Mouse (Mus musculus) bone marrow macrophage, adult 2 months (primary cell): ENCODE data around the gene Rbp1. TPM values are rescaled to one million over a fixed set of nuclear protein-coding genes. Genes with fewer than 3 reads are reported as not detected.
A peak's percentile ranks its signal among the peaks of the same experiment; 100 is the strongest.

Experiments used
- H3K27ac ChIP-seq: 2 replicates; pipeline ENCODE4 v1.5.1; 2012; ENCODE audit warnings: low read depth, low read length; ENCODE audit not compliant: insufficient read depth
- H3K4me1 ChIP-seq: 2 replicates; pipeline ENCODE4 v1.6.1; 2012; ENCODE audit warnings: low read length; ENCODE audit not compliant: control insufficient read depth, insufficient read depth
- H3K4me3 ChIP-seq: 2 replicates; pipeline ENCODE4 v1.5.1; 2012; ENCODE audit warnings: mild to moderate bottlenecking, low read length, moderate library complexity; ENCODE audit not compliant: insufficient read depth
- CTCF ChIP-seq: IDR thresholded peaks from 2 replicates; pipeline ENCODE4 v1.5.1; 2012; ENCODE audit warnings: low read depth, mild to moderate bottlenecking, low read length, moderate library complexity
- POLR2A ChIP-seq: IDR thresholded peaks from 2 replicates; pipeline ENCODE4 v1.6.1; 2012; ENCODE audit warnings: mild to moderate bottlenecking, low read depth, low read length, borderline replicate concordance
- polyA plus RNA-seq: library from polyadenylated mRNA; stranded (reverse); fragments of >200 nt; gene quantifications from 2 replicates; pipeline ENCODE4 v1.2.4, GENCODE M21; 2012; ENCODE audit not compliant: missing spikeins, insufficient read depth, insufficient read length

Rbp1 gene
- 0.31 and 0.35 TPM in 2 replicates for polyA plus RNA-seq

DNA sequence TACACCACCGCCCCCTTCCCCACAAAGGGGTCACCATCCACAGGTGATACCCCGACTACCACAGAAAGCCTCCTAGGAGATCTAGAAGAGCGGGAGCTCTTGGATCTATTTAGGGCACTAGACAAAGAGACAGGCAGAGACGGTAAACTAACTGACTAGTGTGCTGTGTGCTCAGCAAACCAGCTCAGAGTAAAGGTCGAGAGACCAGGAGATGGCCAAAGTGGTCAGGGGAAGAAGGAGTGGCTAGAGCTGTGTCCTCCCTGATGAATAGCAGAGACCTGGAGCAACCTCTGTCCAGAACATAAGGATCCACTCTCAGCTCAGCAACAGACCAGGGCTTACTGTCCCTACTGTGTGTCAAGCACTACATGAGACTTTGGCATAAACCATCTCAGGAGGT, at the start of gene Rbp1:
Rbp1 (plus strand) TSS at position 306 of the 400 bp plus-strand sequence.
- Histone ChIP-seq H3K4me3 (no peak within 1 kb of the TSS), H3K27ac (no peak within 1 kb of the TSS), H3K4me1 (no peaks in the 10 kb centered on the region)
- TF ChIP-seq CTCF (no peak), POLR2A (no peak)

DNA sequence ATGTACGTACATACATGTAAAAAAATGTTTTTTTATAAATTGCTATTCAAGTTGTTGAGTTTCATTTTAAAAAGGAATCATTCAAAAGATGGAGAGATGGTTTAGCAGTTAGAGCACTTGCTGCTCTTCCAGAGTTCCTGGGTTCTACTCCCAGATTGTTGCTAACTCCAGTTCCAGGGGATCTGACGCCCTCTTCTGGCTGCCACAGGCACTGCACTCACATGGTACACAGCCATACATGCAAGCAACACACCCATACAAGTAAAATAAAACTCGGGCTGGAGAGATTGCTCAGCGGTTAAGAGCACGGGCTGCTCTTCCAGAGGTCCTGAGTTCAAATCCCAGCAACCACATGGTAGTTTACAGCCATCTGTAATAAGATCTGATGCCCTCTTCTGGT, 49.4 kb upstream of the Rbp1 start:
- no peak overlapping the region for H3K4me3 ChIP-seq
- TF ChIP-seq CTCF (peak; percentile 17; the same call in 1 of the 2 replicates), POLR2A (no peak)
- H3K27ac ChIP-seq: no peak overlapping the region
- peaks cover 4% of the 10 kb centered on the region for H3K4me1 ChIP-seq

DNA sequence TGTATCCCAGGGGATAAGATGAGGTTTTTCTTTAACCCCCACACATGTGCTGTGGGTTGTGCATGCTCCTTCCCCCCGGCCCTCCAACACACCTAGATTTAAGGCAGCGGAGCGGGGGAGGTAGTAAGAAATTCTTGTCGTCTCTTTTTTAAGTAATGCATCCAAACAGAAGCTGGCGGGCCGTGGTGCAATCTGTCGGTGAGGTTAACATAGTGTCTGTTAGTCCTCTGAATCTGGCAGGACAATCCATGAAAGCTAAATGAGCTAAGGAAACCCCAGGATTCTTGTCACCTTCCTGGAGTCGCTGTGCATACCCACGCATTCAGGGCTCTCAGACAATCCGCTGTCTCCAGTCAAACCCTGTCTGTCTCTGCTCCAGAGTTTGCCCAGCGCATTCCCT, 47.9 kb upstream of the Rbp1 start:
- H3K4me3 ChIP-seq: no peak overlapping the region
- peaks cover 4% of the 10 kb centered on the region for H3K4me1 ChIP-seq
- H3K27ac ChIP-seq: no peak overlapping the region
- TF ChIP-seq CTCF (no peak), POLR2A (no peak)

DNA sequence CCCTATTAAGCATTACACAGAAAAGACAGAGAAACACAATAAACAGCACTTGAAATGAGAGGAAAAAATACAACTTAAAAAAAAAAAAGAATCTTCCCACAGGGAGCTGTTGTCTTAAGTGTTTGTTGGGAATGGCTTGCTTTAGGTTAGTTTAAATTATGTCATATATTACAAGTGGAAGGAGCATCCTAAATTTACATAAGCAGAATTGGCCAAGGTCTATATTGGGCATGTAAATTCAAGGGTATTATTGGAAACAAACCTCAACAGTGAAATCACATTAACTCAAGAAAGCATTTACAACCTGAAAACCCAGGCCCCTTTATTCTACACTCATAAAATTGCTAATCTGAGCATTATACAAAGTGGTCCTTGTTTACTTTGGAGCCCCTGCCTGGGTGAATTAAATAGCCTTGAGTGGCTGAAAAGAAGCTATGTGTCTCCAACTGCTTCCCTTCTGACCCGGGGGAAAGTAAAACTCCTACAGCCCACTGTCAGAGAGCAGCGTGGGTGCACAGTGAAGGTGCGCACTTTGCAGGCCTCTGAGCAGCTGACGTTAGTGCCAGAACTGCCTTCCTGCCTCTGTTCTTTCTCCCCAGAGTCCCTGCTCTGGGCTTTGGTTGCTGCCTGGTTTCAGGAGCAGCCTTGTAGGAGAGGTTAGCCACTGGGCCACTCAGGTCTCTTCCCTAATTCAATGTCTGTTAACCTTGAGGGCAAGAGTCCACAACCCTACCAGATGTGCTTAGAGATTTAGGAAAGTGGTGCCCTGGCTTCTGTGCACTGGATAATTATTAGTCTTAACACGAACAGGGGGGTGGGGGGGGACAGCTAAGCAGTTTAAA, 47.2 kb upstream of the Rbp1 start:
- H3K27ac ChIP-seq: no peak overlapping the region
- TF ChIP-seq POLR2A (no peak), CTCF (no peak)
- H3K4me3 ChIP-seq: no peak overlapping the region
- peaks cover 4% of the 10 kb centered on the region for H3K4me1 ChIP-seq

DNA sequence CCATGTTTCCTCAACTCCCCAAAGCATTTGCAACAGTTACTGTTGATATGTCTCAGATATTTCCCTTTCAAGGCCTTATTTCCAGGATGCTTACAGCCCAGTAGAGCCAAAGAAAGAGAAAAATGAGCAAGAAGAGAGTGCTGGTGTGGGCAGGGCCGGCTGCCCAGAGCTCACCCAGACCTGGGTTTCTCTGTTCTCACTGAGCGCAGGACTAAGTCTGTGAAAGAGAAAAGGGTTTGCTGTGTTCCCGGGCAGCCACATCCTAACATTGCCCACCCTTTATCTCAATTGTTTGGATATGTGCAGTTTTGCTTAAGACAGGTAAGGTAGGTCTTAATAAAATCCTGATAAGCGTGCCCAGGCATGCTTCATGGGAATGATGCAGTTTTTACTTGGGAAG, 43.0 kb upstream of the Rbp1 start:
- TF ChIP-seq CTCF (no peak), POLR2A (no peak)
- Histone ChIP-seq H3K4me3 (no peak overlapping the region), H3K4me1 (no peaks in the 10 kb centered on the region), H3K27ac (no peak overlapping the region)

DNA sequence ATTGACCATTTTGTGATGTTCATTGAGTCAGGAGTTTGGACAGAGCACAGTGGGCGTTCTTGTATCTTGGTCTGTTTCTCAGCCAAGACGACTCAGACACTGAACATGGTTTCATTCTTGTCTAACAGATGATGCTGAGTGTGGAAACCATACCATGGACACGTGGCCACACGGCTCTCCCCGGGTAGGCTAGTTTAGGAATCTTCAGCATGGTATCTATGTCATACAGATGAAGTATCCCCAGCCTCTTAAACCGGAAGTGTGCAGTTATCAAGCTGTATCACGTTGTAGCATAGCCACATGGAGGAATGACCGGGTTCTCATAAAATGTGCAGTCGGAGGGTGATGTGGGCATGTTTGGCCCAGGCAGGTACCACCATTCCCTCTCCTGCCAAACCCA, 42.2 kb upstream of the Rbp1 start:
- H3K4me3 ChIP-seq: no peak overlapping the region
- no peak overlapping the region for H3K27ac ChIP-seq
- no peak for TF ChIP-seq CTCF
- TF ChIP-seq POLR2A: no peak
- H3K4me1 ChIP-seq: no peaks in the 10 kb centered on the region

DNA sequence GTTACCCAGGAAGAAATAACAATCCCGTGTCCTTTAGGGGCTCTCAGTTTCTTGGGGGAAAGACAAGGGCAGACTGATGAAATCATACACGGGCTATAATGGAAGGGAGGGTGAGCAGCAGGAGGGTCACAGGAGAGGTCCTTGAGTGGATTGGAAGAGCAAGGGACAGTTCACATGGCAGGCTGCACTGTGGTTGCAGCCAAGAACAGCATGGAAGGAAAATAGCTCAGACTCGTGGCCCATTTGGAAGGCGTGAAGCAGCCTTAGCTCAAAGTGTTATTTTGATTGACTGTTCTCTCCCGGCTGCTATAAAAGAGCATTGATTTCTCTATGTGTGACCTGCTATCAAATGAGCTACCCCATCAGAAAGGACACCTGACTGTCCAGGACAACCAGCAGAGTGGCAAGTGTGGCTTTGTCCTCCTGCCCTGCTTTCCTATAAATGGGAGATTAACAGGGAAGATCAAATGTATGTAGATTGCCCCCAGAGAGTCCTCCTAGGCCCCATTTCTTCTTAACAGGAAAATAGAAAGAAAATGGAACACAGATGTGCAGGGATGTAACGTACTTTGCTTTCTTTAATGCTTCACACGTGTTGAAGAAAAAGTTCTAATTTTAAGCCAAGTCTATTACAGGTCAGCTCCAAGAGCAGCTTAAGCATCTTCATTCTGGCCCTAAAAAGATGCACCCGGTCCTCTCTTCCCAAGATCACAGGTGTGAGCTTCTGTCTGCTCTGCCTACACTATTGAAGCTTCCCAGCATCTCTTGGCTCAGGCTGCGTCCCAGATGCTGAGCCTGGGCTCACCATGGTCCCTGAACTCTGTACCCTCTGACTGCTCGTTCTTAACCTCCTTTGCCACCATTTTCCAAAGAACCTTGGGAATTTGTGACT, 34.8 kb upstream of the Rbp1 start:
- H3K27ac ChIP-seq: no peak overlapping the region
- no peak for TF ChIP-seq CTCF
- H3K4me1 ChIP-seq: no peaks in the 10 kb centered on the region
- no peak overlapping the region for H3K4me3 ChIP-seq

DNA sequence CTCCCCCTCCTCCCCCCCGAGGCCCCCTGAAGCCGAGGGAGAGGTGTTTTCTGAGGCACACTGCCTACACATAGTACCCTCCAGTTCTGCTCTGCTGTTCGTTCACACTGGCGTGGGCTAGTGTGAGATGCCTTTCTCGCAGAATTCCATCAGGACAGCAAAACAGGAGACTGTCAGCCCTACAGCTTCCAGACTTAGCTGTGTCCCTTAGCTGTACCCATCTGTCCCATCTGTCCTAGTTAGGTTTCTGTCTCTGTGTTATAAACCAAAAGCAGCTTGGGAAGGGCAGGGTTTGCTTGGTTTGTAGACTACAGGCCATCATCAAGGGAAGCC, 34.2 kb upstream of the Rbp1 start:
- no peaks in the 10 kb centered on the region for H3K4me1 ChIP-seq
- TF ChIP-seq CTCF: no peak
- TF ChIP-seq POLR2A: no peak
- H3K4me3 ChIP-seq: no peak overlapping the region
- H3K27ac ChIP-seq: no peak overlapping the region

DNA sequence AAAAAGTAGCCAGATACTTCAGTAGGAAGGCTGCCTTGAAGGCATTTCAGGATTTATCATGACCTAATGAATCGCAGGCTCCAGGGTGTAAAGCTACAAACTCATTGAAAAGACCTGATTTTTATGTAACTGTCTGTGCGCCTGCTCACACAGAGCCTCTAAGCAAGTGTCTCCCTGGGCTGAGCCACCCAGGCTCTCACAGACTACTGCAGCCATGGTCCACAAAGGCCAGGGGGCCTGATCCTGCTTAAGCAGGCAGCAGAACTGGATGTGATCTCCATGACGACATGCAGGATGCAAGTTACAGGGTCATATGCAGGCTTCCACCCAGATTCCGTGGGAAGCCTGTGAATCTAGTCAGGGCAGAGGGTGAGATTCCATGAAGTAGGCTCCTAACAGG, 29.3 kb upstream of the Rbp1 start:
- Histone ChIP-seq H3K27ac (no peak overlapping the region), H3K4me1 (no peaks in the 10 kb centered on the region), H3K4me3 (no peak overlapping the region)
- TF ChIP-seq CTCF (no peak), POLR2A (no peak)

DNA sequence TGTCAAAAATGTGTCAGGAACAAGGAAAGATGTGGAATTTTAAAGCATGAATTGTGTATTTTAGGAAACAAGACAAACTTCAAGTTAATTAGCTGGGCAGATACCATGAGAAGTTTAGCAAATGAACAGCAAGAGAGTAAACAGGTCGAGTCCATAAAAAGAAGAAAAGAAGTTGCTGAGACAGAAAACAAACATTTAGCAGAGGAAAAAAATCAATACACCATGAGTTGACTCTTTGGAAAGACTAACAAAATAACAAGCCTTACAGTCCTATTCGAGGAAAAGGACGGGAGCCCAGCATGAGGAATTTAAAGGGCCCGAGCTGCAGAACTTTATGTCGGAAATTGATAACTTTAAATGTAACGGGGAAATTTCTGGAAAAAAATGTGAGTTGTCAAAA, 25.6 kb upstream of the Rbp1 start:
- no peaks in the 10 kb centered on the region for H3K4me1 ChIP-seq
- H3K4me3 ChIP-seq: no peak overlapping the region
- TF ChIP-seq CTCF (no peak), POLR2A (no peak)
- H3K27ac ChIP-seq: no peak overlapping the region
